Mouse (Mus musculus): Measurements from ENCODE around the gene Cep57.

- TF ChIP-seq CTCF (IDR thresholded peaks at IDR 0.05; ENCODE audit: low read depth): peak; percentile 59
- TF ChIP-seq EP300 (IDR thresholded peaks at IDR 0.05; ENCODE audit: low read depth): no peak
Observed at GRCm38 (mm10) chr9:13874359-13874758, 47.5 kb upstream of the Cep57 start.

Measured in liver, postnatal 0 days (tissue).